Mouse (Mus musculus): ENCODE measurements around the gene Cnga1.
"Not testable (repeated sequence)": the region's sequence is repeated elsewhere in the genome, so short reads cannot be mapped to it uniquely, and the experiment has no call there.

GRCm38 (mm10) chr5:72586122-72586521 lies 58.0 kb downstream of the Cnga1 start:
- TF ChIP-seq CTCF (IDR thresholded peaks at IDR 0.05; ENCODE audit: borderline replicate concordance, insufficient read depth, low read depth, low read length); POLR2A (IDR thresholded peaks at IDR 0.05; ENCODE audit: borderline replicate concordance, insufficient read depth, low read length): not testable (repeated sequence)
